Mouse (Mus musculus) CH12.LX (cell line): ENCODE measurements around the gene Lmnb2. TPM values are rescaled to one million over a fixed set of nuclear protein-coding genes. Genes with fewer than 3 reads are reported as not detected.

Experiments
- DNase-seq: peaks from one replicate; pipeline ENCODE4 v3.0.0-alpha.2; 2013; ENCODE audit errors: extremely low read depth
- H3K27ac ChIP-seq: 2 replicates; pipeline ENCODE4 v1.5.1; 2012; ENCODE audit warnings: low read depth, mild to moderate bottlenecking, control low read depth, moderate library complexity; ENCODE audit not compliant: insufficient read depth
- H3K27me3 ChIP-seq: replicated peaks from 2 replicates; pipeline ENCODE3; 2012; ENCODE audit warnings: inconsistent platforms
- H3K36me3 ChIP-seq, 2 experiments: replicated peaks in 1 of 2; 2 replicates each; pipeline versions ENCODE3 to v1.6.1; 2012; ENCODE audit warnings: inconsistent platforms in 1 of 2, low read length in 1 of 2, mild to moderate bottlenecking in 1 of 2, mixed read lengths in 1 of 2, moderate library complexity in 1 of 2; ENCODE audit not compliant: control insufficient read depth in 1 of 2, insufficient read depth in 1 of 2
- H3K4me1 ChIP-seq, 2 experiments: 2 replicates each; pipeline ENCODE4 v1.6.1; 2012; ENCODE audit warnings: inconsistent platforms in 1 of 2, moderate library complexity in 1 of 2; ENCODE audit not compliant: insufficient read depth in 2 of 2, control insufficient read depth in 1 of 2
- H3K4me2 ChIP-seq: 2 replicates; pipeline ENCODE4 v1.6.1; 2012; ENCODE audit warnings: low read depth, mild to moderate bottlenecking, control low read depth; ENCODE audit not compliant: poor library complexity, insufficient read depth, severe bottlenecking
- H3K4me3 ChIP-seq, 3 experiments: fragments of 150-350 bp in 1 of 3; sonication (generic) in 1 of 3; replicated peaks in 1 of 3; 2 replicates each; pipeline versions ENCODE3 to v1.5.1; 2011 to 2012; ENCODE audit warnings: low read depth in 2 of 3, low read length in 2 of 3, mild to moderate bottlenecking in 2 of 3, moderate library complexity in 2 of 3, control low read depth in 1 of 3, improper control_type of control experiment in 1 of 3, inconsistent platforms in 1 of 3, mixed read lengths in 1 of 3; ENCODE audit not compliant: poor library complexity in 1 of 3
- H3K79me2 ChIP-seq: replicated peaks from 2 replicates; pipeline ENCODE4 v1.6.1; 2012; ENCODE audit warnings: mild to moderate bottlenecking, moderate library complexity; ENCODE audit not compliant: control insufficient read depth, poor library complexity, insufficient read depth, severe bottlenecking; ENCODE audit errors: extremely low read depth
- H3K9ac ChIP-seq: 2 replicates; pipeline ENCODE4 v1.6.1; 2012; ENCODE audit warnings: low read depth, mild to moderate bottlenecking, control low read depth, moderate library complexity; ENCODE audit not compliant: insufficient read depth
- H3K9me3 ChIP-seq: replicated peaks from 2 replicates; pipeline ENCODE3; 2012; ENCODE audit warnings: low read length, inconsistent platforms, mixed read lengths
- BHLHE40 ChIP-seq: IDR thresholded peaks from 2 replicates; pipeline ENCODE4 v1.6.1; 2011; ENCODE audit warnings: mild to moderate bottlenecking, low read depth, low read length, improper control_type of control experiment
- CHD1 ChIP-seq: IDR thresholded peaks from 2 replicates; pipeline ENCODE4 v1.6.1; 2012; ENCODE audit warnings: low read depth, low read length, improper control_type of control experiment, inconsistent platforms
- CHD2 ChIP-seq: IDR thresholded peaks from 2 replicates; pipeline ENCODE4 v1.6.1; 2011; ENCODE audit warnings: low read length, improper control_type of control experiment
- CTCF ChIP-seq, 2 experiments: IDR thresholded peaks in 1 of 2; conservative IDR thresholded peaks in 1 of 2; 2 replicates each; pipeline ENCODE4 v1.5.1; 2011 to 2012; ENCODE audit warnings: low read depth in 2 of 2, low read length in 2 of 2, improper control_type of control experiment in 1 of 2, inconsistent platforms in 1 of 2, mild to moderate bottlenecking in 1 of 2, moderate library complexity in 1 of 2
- E2F4 ChIP-seq: IDR thresholded peaks from 2 replicates; pipeline ENCODE4 v1.6.1; 2011; ENCODE audit warnings: low read depth, low read length, improper control_type of control experiment; ENCODE audit not compliant: insufficient replicate concordance
- ELF1 ChIP-seq: IDR thresholded peaks from 2 replicates; pipeline ENCODE4 v1.6.1; 2014; ENCODE audit warnings: low read depth, mild to moderate bottlenecking, inconsistent platforms, low read length, improper control_type of control experiment
- EP300 ChIP-seq: IDR thresholded peaks from 2 replicates; pipeline ENCODE4 v1.6.1; 2011; ENCODE audit warnings: low read length, improper control_type of control experiment
- ETS1 ChIP-seq: conservative IDR thresholded peaks from 2 replicates; pipeline ENCODE4 v1.6.1; 2012; ENCODE audit warnings: low read depth, mild to moderate bottlenecking, inconsistent platforms, low read length, improper control_type of control experiment, moderate library complexity
- GABPA ChIP-seq: IDR thresholded peaks from 2 replicates; pipeline ENCODE4 v1.6.1; 2012; ENCODE audit warnings: low read depth, low read length, improper control_type of control experiment, inconsistent platforms; ENCODE audit not compliant: insufficient replicate concordance
- HCFC1 ChIP-seq: IDR thresholded peaks from 2 replicates; pipeline ENCODE4 v1.6.1; 2012; ENCODE audit warnings: low read depth, mild to moderate bottlenecking, inconsistent platforms, low read length, improper control_type of control experiment
- IRF4 ChIP-seq: IDR thresholded peaks from 2 replicates; pipeline ENCODE4 v1.6.1; 2014; ENCODE audit warnings: low read depth, mild to moderate bottlenecking, inconsistent platforms, low read length, improper control_type of control experiment
- JUN ChIP-seq: IDR thresholded peaks from 2 replicates; pipeline ENCODE4 v1.6.1; 2011; ENCODE audit warnings: low read depth, mild to moderate bottlenecking, low read length, improper control_type of control experiment, moderate library complexity; ENCODE audit not compliant: insufficient read depth
- JUND ChIP-seq: conservative IDR thresholded peaks from 2 replicates; pipeline ENCODE4 v1.6.1; 2011; ENCODE audit warnings: low read depth, low read length, improper control_type of control experiment
- KAT2A ChIP-seq: IDR thresholded peaks from 2 replicates; pipeline ENCODE4 v1.6.1; 2012; ENCODE audit warnings: low read length, improper control_type of control experiment, inconsistent platforms; ENCODE audit not compliant: insufficient replicate concordance
- MAFK ChIP-seq: IDR thresholded peaks from 2 replicates; pipeline ENCODE4 v1.6.1; 2011; ENCODE audit warnings: low read length, improper control_type of control experiment; ENCODE audit not compliant: insufficient replicate concordance
- MAX ChIP-seq: IDR thresholded peaks from 2 replicates; pipeline ENCODE4 v1.6.1; 2011; ENCODE audit warnings: low read length, improper control_type of control experiment
- MAZ ChIP-seq: IDR thresholded peaks from 2 replicates; pipeline ENCODE4 v1.6.1; 2012; ENCODE audit warnings: low read depth, mild to moderate bottlenecking, inconsistent platforms, low read length, improper control_type of control experiment, moderate library complexity
- MEF2A ChIP-seq: IDR thresholded peaks from 2 replicates; pipeline ENCODE4 v1.6.1; 2014; ENCODE audit warnings: low read depth, mild to moderate bottlenecking, inconsistent platforms, low read length, improper control_type of control experiment, borderline replicate concordance
- MXI1 ChIP-seq: IDR thresholded peaks from 2 replicates; pipeline ENCODE4 v1.6.1; 2011; ENCODE audit warnings: mild to moderate bottlenecking, low read depth, low read length, improper control_type of control experiment
- MYC ChIP-seq: IDR thresholded peaks from 2 replicates; pipeline ENCODE4 v1.6.1; 2011; ENCODE audit warnings: low read depth, mild to moderate bottlenecking, improper control_type of control experiment, low read length
- NELFE ChIP-seq: IDR thresholded peaks from 2 replicates; pipeline ENCODE4 v1.6.1; 2011; ENCODE audit warnings: low read depth, low read length, improper control_type of control experiment
- NRF1 ChIP-seq: IDR thresholded peaks from 2 replicates; pipeline ENCODE4 v1.6.1; 2014; ENCODE audit warnings: low read depth, mild to moderate bottlenecking, inconsistent platforms, low read length, improper control_type of control experiment, moderate library complexity
- PAX5 ChIP-seq: IDR thresholded peaks from 2 replicates; pipeline ENCODE4 v1.6.1; 2012; ENCODE audit warnings: low read length, inconsistent platforms, mixed read lengths
- POLR2A ChIP-seq: IDR thresholded peaks from 2 replicates; pipeline ENCODE4 v1.6.1; 2011; ENCODE audit warnings: low read depth, mild to moderate bottlenecking, improper control_type of control experiment, low read length
- POLR2AphosphoS2 ChIP-seq: IDR thresholded peaks from 2 replicates; pipeline ENCODE4 v1.6.1; 2011; ENCODE audit warnings: low read depth, low read length, improper control_type of control experiment
- RAD21 ChIP-seq: IDR thresholded peaks from 2 replicates; pipeline ENCODE4 v1.6.1; 2011; ENCODE audit warnings: low read depth, mild to moderate bottlenecking, low read length, improper control_type of control experiment, moderate library complexity
- RCOR1 ChIP-seq: conservative IDR thresholded peaks from 2 replicates; pipeline ENCODE4 v1.6.1; 2012; ENCODE audit warnings: low read depth, mild to moderate bottlenecking, inconsistent platforms, low read length, improper control_type of control experiment
- SIN3A ChIP-seq: IDR thresholded peaks from 2 replicates; pipeline ENCODE4 v1.6.1; 2012; ENCODE audit warnings: low read length, improper control_type of control experiment, inconsistent platforms
- SMC3 ChIP-seq: IDR thresholded peaks from 2 replicates; pipeline ENCODE4 v1.6.1; 2011; ENCODE audit warnings: low read depth, low read length, improper control_type of control experiment
- TBP ChIP-seq: conservative IDR thresholded peaks from 2 replicates; pipeline ENCODE4 v1.6.1; 2011; ENCODE audit warnings: low read depth, low read length, improper control_type of control experiment
- TCF12 ChIP-seq: IDR thresholded peaks from 2 replicates; pipeline ENCODE4 v1.6.1; 2014; ENCODE audit warnings: low read depth, mild to moderate bottlenecking, inconsistent platforms, low read length, improper control_type of control experiment
- UBTF ChIP-seq: IDR thresholded peaks from 2 replicates; pipeline ENCODE4 v1.6.1; 2012; ENCODE audit warnings: low read depth, mild to moderate bottlenecking, inconsistent platforms, low read length, improper control_type of control experiment, moderate library complexity
- USF1 ChIP-seq: IDR thresholded peaks from 2 replicates; pipeline ENCODE4 v1.6.1; 2014; ENCODE audit warnings: low read depth, mild to moderate bottlenecking, inconsistent platforms, low read length, improper control_type of control experiment
- USF2 ChIP-seq: conservative IDR thresholded peaks from 2 replicates; pipeline ENCODE4 v1.6.1; 2011; ENCODE audit warnings: low read depth, low read length, improper control_type of control experiment
- ZC3H11A ChIP-seq: IDR thresholded peaks from 2 replicates; pipeline ENCODE4 v1.6.1; 2012; ENCODE audit warnings: low read depth, mild to moderate bottlenecking, inconsistent platforms, low read length, improper control_type of control experiment
- ZKSCAN1 ChIP-seq: IDR thresholded peaks from 2 replicates; pipeline ENCODE4 v1.6.1; 2012; ENCODE audit warnings: low read depth, inconsistent platforms, low read length, improper control_type of control experiment, borderline replicate concordance
- ZMIZ1 ChIP-seq: IDR thresholded peaks from 2 replicates; pipeline ENCODE4 v1.6.1; 2012; ENCODE audit warnings: low read depth, mild to moderate bottlenecking, inconsistent platforms, low read length, improper control_type of control experiment
- ZNF384 ChIP-seq: IDR thresholded peaks from 2 replicates; pipeline ENCODE4 v1.6.1; 2012; ENCODE audit warnings: low read depth, low read length, improper control_type of control experiment, inconsistent platforms
- dilution Hi-C: fragments of 300-500 bp; cut with MboI; formaldehyde crosslinking; loops from 2 replicates; pipeline ENCODE4 v1.14.3; 2020; ENCODE audit warnings: low sequenced_read_pairs; ENCODE audit not compliant: extremely low pct_unique_long_range_greater_than_20kb, extremely low pct_ligation_motif_present
- in situ Hi-C: fragments of 300-500 bp; cut with MboI; formaldehyde crosslinking; loops from 3 replicates; pipeline ENCODE4 v1.14.3; 2019; ENCODE audit warnings: low sequenced_read_pairs, low pct_ligation_motif_present, low pct_unique_long_range_greater_than_20kb, mixed read lengths
- polyA plus RNA-seq: library from polyadenylated mRNA; unstranded; fragments of >175 nt; gene quantifications from 2 replicates; pipeline ENCODE4 v1.2.1, GENCODE M21; 2012; ENCODE audit warnings: low read depth; ENCODE audit not compliant: insufficient read length
- total RNA-seq, 2 experiments: library from RNA; depleted of rRNA; stranded (reverse); fragments of 300-350 nt in 1 of 2; fragments of >200 nt in 1 of 2; gene quantifications; 2 replicates each; pipeline ENCODE4 v1.2.3; 2012 to 2014

Lmnb2 gene
- total RNA-seq (2012; rRNA removed) (23.6 and 25.8 TPM in 2 replicates), total RNA-seq (2014; rRNA removed) (22.2 and 23.7 TPM in 2 replicates), polyA plus RNA-seq (20.7 and 23.6 TPM in 2 replicates)

DNA sequence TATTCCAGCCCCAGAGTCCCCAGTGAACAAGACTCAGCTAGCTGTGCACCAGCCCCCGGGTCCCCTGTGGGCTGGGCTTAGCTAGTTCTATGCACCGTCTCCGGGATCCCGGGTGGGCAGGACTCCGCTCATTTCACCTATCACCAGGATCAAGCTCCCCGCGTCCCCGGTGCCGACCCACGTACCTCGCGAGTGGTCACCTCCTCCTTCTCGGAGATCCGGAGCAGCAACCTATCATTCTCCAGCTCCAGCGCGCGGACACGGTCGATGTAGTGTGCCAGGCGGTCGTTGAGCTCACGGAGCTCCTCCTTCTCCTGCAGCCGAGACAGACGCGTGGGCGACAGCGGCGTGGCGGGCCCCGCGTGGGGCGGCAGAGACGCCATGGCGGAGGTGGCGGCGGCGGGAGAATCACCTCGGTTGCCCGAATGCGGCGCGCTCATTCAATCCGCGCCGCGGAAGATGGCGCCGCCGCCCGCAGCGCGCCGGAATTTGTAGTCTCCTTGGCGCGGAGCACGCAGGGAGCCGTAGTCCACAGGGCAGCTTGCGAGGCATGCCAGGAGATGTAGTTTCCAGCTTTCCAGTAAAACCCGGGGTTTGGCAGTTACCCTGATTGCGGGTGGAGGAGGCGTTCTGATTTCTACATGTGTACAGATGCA, at the start of gene Lmnb2:
Gene Lmnb2, minus strand, starts transcription at position 467 of the 656 bp plus-strand sequence.
- H3K27me3 ChIP-seq = peaks cover 29% of the 10 kb centered on the region
- in situ Hi-C loops = no loop called here
- H3K4me1 ChIP-seq = peaks cover 5 to 16% of the 10 kb centered on the region in 2 experiments; a peak in 2 of 4 replicates
- TF ChIP-seq MAFK = no peak
- peak; percentile 76 for TF ChIP-seq ZMIZ1
- TF ChIP-seq MAZ = no peak
- TF ChIP-seq CTCF (conservative IDR thresholded peaks at IDR 0.05 in 1 of 2, IDR thresholded peaks at IDR 0.05 in 1 of 2; ENCODE audit: low read depth in 2 of 2, low read length in 2 of 2) = no peak
- TF ChIP-seq HCFC1 = peak; percentile 94
- TF ChIP-seq E2F4 = no peak
- TF ChIP-seq JUND = no peak
- 0 out of 2 replicates have a peak, but pooled peaks have one; percentile 17 for TF ChIP-seq CHD2
- no peak for TF ChIP-seq BHLHE40
- TF ChIP-seq ELF1 = peak; percentile 47; the same call in 1 of the 2 replicates
- peak; percentile 81; the same call in 1 of the 2 replicates for TF ChIP-seq KAT2A
- TF ChIP-seq ZNF384 = no peak
- peak; percentile 28; the same call in 1 of the 2 replicates for TF ChIP-seq MEF2A
- no peak; the same call in 1 of the 2 replicates for TF ChIP-seq MAX
- TF ChIP-seq CHD1 = no peak
- TF ChIP-seq SIN3A = no peak
- TF ChIP-seq POLR2AphosphoS2 = no peak
- peak; percentile 76 for TF ChIP-seq POLR2A
- TF ChIP-seq UBTF = no peak
- TF ChIP-seq NELFE = peak; percentile 59; the same call in 1 of the 2 replicates
- 0 out of 2 replicates have a peak, but pooled peaks have one; percentile 13 for TF ChIP-seq MYC
- TF ChIP-seq USF2 = no peak
- no peak for TF ChIP-seq ZKSCAN1
- no peak for TF ChIP-seq SMC3
- TF ChIP-seq TCF12 = peak; percentile 70
- TF ChIP-seq RAD21 = no peak
- no peak; the same call in 1 of the 2 replicates for TF ChIP-seq IRF4
- TF ChIP-seq GABPA = no peak; the same call in 1 of the 2 replicates
- TF ChIP-seq EP300 = no peak
- TF ChIP-seq PAX5 = no peak
- TF ChIP-seq ETS1 = no peak
- no peak for TF ChIP-seq USF1
- no peak for TF ChIP-seq JUN
- peak; percentile 79 for TF ChIP-seq MXI1
- TF ChIP-seq NRF1 = peak; percentile 57
- no peak for TF ChIP-seq ZC3H11A
- TF ChIP-seq TBP = peak; percentile 60; the same call in 1 of the 2 replicates
- TF ChIP-seq RCOR1 = no peak
- dilution Hi-C loops = no loop called here
- no peaks in the 10 kb centered on the region for H3K9me3 ChIP-seq
- H3K36me3 ChIP-seq = peaks cover 0 to 31% of the 10 kb centered on the region in 2 experiments
- H3K79me2 ChIP-seq = no peaks in the 10 kb centered on the region
- H3K9ac ChIP-seq = peak within 1 kb of the TSS; percentile 52
- peak within 1 kb of the TSS; percentile 81 to 95 (median 94) for H3K4me3 ChIP-seq
- H3K27ac ChIP-seq = no peak within 1 kb of the TSS
- DNase-seq = peak; percentile 55
- peak within 1 kb of the TSS; percentile 80 for H3K4me2 ChIP-seq
